Mouse (Mus musculus) liver, embryonic 11.5 days (tissue): ENCODE results near the gene Gimap4. TPM values are rescaled to one million over a fixed set of nuclear protein-coding genes. Genes with fewer than 3 reads are reported as not detected.

Source experiments
- ATAC-seq: fragments of 200-750 bp; cut with Nextera tagmentation; replicated peaks from 2 replicates; pipeline ENCODE4 v1.8.0; 2017; ENCODE audit warnings: moderate number of reproducible peaks, mild to moderate bottlenecking, moderate TSS enrichment, moderate library complexity; ENCODE audit not compliant: low FRiP score
- DNase-seq: peaks from one replicate; pipeline ENCODE4 v3.0.0-alpha.2; 2017; ENCODE audit warnings: low spot score
- H3K27ac ChIP-seq: fragments of 300-500 bp; sonication (generic); 2 replicates; pipeline ENCODE4 v1.5.1; 2014; ENCODE audit warnings: mild to moderate bottlenecking, low read depth, low read length, control low read depth
- H3K27me3 ChIP-seq: fragments of 300-500 bp; sonication (generic); replicated peaks from 2 replicates; pipeline ENCODE4 v1.6.1; 2014; ENCODE audit warnings: low read length, mixed read lengths; ENCODE audit not compliant: control insufficient read depth, insufficient read depth
- H3K36me3 ChIP-seq: fragments of 300-500 bp; sonication (generic); 2 replicates; pipeline ENCODE4 v1.6.1; 2014; ENCODE audit warnings: mild to moderate bottlenecking, low read length, moderate library complexity, mixed read lengths; ENCODE audit not compliant: control insufficient read depth, insufficient read depth
- H3K4me1 ChIP-seq: fragments of 300-500 bp; sonication (generic); replicated peaks from 2 replicates; pipeline ENCODE4 v1.6.1; 2014; ENCODE audit warnings: low read length, mixed read lengths; ENCODE audit not compliant: control insufficient read depth, insufficient read depth
- H3K4me2 ChIP-seq: fragments of 300-500 bp; sonication (generic); 2 replicates; pipeline ENCODE4 v1.6.1; 2014; ENCODE audit warnings: mild to moderate bottlenecking, control low read depth, moderate library complexity
- H3K4me3 ChIP-seq: fragments of 300-500 bp; sonication (generic); 2 replicates; pipeline ENCODE4 v1.5.1; 2014; ENCODE audit warnings: low read depth, low read length, control low read depth
- H3K9ac ChIP-seq: fragments of 300-500 bp; sonication (generic); 2 replicates; pipeline ENCODE4 v1.6.1; 2014; ENCODE audit warnings: low read depth, low read length, control low read depth
- H3K9me3 ChIP-seq: fragments of 300-500 bp; sonication (generic); 2 replicates; pipeline ENCODE4 v1.6.1; 2016; ENCODE audit warnings: low read length, inconsistent platforms, mixed read lengths; ENCODE audit not compliant: control insufficient read depth
- WGBS: fragments of 180-500 bp; shearing (Covaris S2); extraction: QIAGEN DNeasy Blood & Tissue Kit; methylation state at CpG from one replicate; pipeline ENCODE4 v1.1.7; 2014; 5-methylcytosine and 5-hydroxymethylcytosine counted together
- polyA plus RNA-seq: library from polyadenylated mRNA; unstranded; fragments of >200 nt; fragmentation: Nextera tagmentation; extraction: Ambion mirVana; gene quantifications from 2 replicates; pipeline ENCODE4 v1.2.1, GENCODE M21; 2014

Gimap4 gene
- polyA plus RNA-seq, 1 experiment from 2014 or later, result 21.8 TPM

GRCm38 (mm10) chr6:48700251-48701075 is 16.1 kb downstream of the Gimap4 start:
- Histone ChIP-seq H3K27me3 (no peaks in the 10 kb centered on the region; the same call in 1 of the 2 replicates), H3K4me1 (no peaks in the 10 kb centered on the region), H3K27ac (no peak overlapping the region), H3K36me3 (no peaks in the 10 kb centered on the region), H3K9ac (no peak overlapping the region), H3K4me2 (no peak overlapping the region), H3K4me3 (no peak overlapping the region), H3K9me3 (no peaks in the 10 kb centered on the region)
- WGBS, result 28% methylated on average over 5 of the region's 5 CpGs
- DNase-seq (no peak), ATAC-seq (no peak; the same call in 1 of the 2 replicates)

- no peak overlapping the region for H3K9ac ChIP-seq
- no peak overlapping the region for H3K4me3 ChIP-seq
- no peaks in the 10 kb centered on the region for H3K36me3 ChIP-seq
- 84% methylated on average over 7 of the region's 7 CpGs for WGBS
- no peaks in the 10 kb centered on the region for H3K4me1 ChIP-seq
- H3K9me3 ChIP-seq, result no peaks in the 10 kb centered on the region
- no peak for DNase-seq
- no peak overlapping the region for H3K27ac ChIP-seq
- H3K4me2 ChIP-seq, result no peak overlapping the region
- ATAC-seq, result no peak
- no peaks in the 10 kb centered on the region; the same call in 1 of the 2 replicates for H3K27me3 ChIP-seq
Observed at GRCm38 (mm10) chr6:48702146-48702545, 17.8 kb downstream of the Gimap4 start.

GRCm38 (mm10) chr6:48702601-48703000 is 18.3 kb downstream of the Gimap4 start:
- H3K27ac ChIP-seq, result no peak overlapping the region
- H3K4me3 ChIP-seq, result no peak overlapping the region
- no peaks in the 10 kb centered on the region for H3K36me3 ChIP-seq
- H3K9me3 ChIP-seq, result no peaks in the 10 kb centered on the region
- DNase-seq (no peak), ATAC-seq (no peak)
- no peak overlapping the region for H3K9ac ChIP-seq
- H3K27me3 ChIP-seq, result no peaks in the 10 kb centered on the region; the same call in 1 of the 2 replicates
- H3K4me2 ChIP-seq, result no peak overlapping the region
- WGBS, result 78% methylated on average over 5 of the region's 5 CpGs
- H3K4me1 ChIP-seq, result no peaks in the 10 kb centered on the region

GRCm38 (mm10) chr6:48704146-48704545 is 19.8 kb downstream of the Gimap4 start:
- ATAC-seq (no peak), DNase-seq (no peak)
- Histone ChIP-seq H3K9me3 (no peaks in the 10 kb centered on the region), H3K36me3 (no peaks in the 10 kb centered on the region), H3K27ac (no peak overlapping the region), H3K9ac (no peak overlapping the region), H3K27me3 (no peaks in the 10 kb centered on the region; the same call in 1 of the 2 replicates), H3K4me3 (no peak overlapping the region), H3K4me1 (no peaks in the 10 kb centered on the region), H3K4me2 (no peak overlapping the region)

GRCm38 (mm10) chr6:48706130-48706529 is 21.8 kb downstream of the Gimap4 start:
- no peaks in the 10 kb centered on the region for H3K36me3 ChIP-seq
- DNase-seq (no peak), ATAC-seq (no peak)
- no peak overlapping the region for H3K9ac ChIP-seq
- H3K27ac ChIP-seq, result no peak overlapping the region
- H3K4me1 ChIP-seq, result no peaks in the 10 kb centered on the region
- no peaks in the 10 kb centered on the region for H3K27me3 ChIP-seq
- H3K9me3 ChIP-seq, result no peaks in the 10 kb centered on the region
- H3K4me3 ChIP-seq, result peak overlapping the region; percentile 5; the same call in 1 of the 2 replicates
- WGBS, result 58% methylated on average over 3 of the region's 3 CpGs
- H3K4me2 ChIP-seq, result peak overlapping the region; percentile 20

GRCm38 (mm10) chr6:48718455-48718854 is 34.1 kb downstream of the Gimap4 start, which contains the start of the genes Gm28053 and Gimap7:
Gene Gm28053 (plus strand): TSS chr6:48718607.
Gene Gimap7 (plus strand): TSS chr6:48718621.
- WGBS, result 53% methylated on average over 2 of the region's 2 CpGs
- no peaks in the 10 kb centered on the region for H3K9me3 ChIP-seq

GRCm38 (mm10) chr6:48720326-48720725 is 36.0 kb downstream of the Gimap4 start:
- Histone ChIP-seq H3K36me3 (no peaks in the 10 kb centered on the region), H3K27me3 (no peaks in the 10 kb centered on the region), H3K9ac (no peak overlapping the region), H3K9me3 (no peaks in the 10 kb centered on the region), H3K4me3 (no peak overlapping the region), H3K4me2 (no peak overlapping the region), H3K4me1 (no peaks in the 10 kb centered on the region), H3K27ac (no peak overlapping the region)
- DNase-seq (no peak), ATAC-seq (no peak)
- WGBS, result 75% methylated on average over 4 of the region's 4 CpGs

More at GRCm38 (mm10) chr6:48718455-48718854, 34.1 kb downstream of the Gimap4 start, which contains the start of the genes Gm28053 and Gimap7:
- Histone ChIP-seq H3K27ac (no peak within 1 kb of the TSS), H3K4me3 (no peak within 1 kb of the TSS), H3K9ac (no peak within 1 kb of the TSS), H3K27me3 (no peaks in the 10 kb centered on the region), H3K36me3 (no peaks in the 10 kb centered on the region), H3K4me1 (no peaks in the 10 kb centered on the region), H3K4me2 (no peak within 1 kb of the TSS)
- no peak for ATAC-seq
- no peak for DNase-seq

GRCm38 (mm10) chr6:48723468-48723867 is 39.1 kb downstream of the Gimap4 start:
- H3K4me3 ChIP-seq, result no peak overlapping the region

GRCm38 (mm10) chr6:48725476-48725875 is 41.1 kb downstream of the Gimap4 start:
- Histone ChIP-seq H3K4me3 (no peak overlapping the region), H3K4me2 (no peak overlapping the region), H3K27me3 (no peaks in the 10 kb centered on the region), H3K9ac (no peak overlapping the region), H3K4me1 (no peaks in the 10 kb centered on the region), H3K9me3 (no peaks in the 10 kb centered on the region), H3K36me3 (no peaks in the 10 kb centered on the region), H3K27ac (no peak overlapping the region)
- ATAC-seq (no peak), DNase-seq (no peak)
- WGBS, result 20% methylated on average over 1 of the region's 1 CpGs

More at GRCm38 (mm10) chr6:48723468-48723867, 39.1 kb downstream of the Gimap4 start:
- H3K9ac ChIP-seq, result no peak overlapping the region
- H3K36me3 ChIP-seq, result no peaks in the 10 kb centered on the region
- no peak overlapping the region for H3K27ac ChIP-seq
- ATAC-seq, result no peak
- no peak for DNase-seq
- WGBS, result 72% methylated on average over 8 of the region's 8 CpGs
- H3K4me1 ChIP-seq, result no peaks in the 10 kb centered on the region
- no peaks in the 10 kb centered on the region for H3K27me3 ChIP-seq
- no peak overlapping the region for H3K4me2 ChIP-seq
- no peaks in the 10 kb centered on the region for H3K9me3 ChIP-seq
